Mouse (Mus musculus) hindbrain, embryonic 16.5 days (tissue): ENCODE measurements around the gene Klhl22. TPM values are rescaled to one million over a fixed set of nuclear protein-coding genes. Genes with fewer than 3 reads are reported as not detected.
A peak's percentile ranks its signal among the peaks of the same experiment; 100 is the strongest.

Experiments used
- ATAC-seq: fragments of 200-750 bp; cut with Nextera tagmentation; 2 replicates; pipeline ENCODE4 v1.8.0; 2017; ENCODE audit warnings: moderate TSS enrichment, moderate library complexity
- H3K27ac ChIP-seq: fragments of 300-500 bp; sonication (generic); 2 replicates; pipeline ENCODE4 v1.5.1; 2014; ENCODE audit warnings: low read depth, mild to moderate bottlenecking, control low read depth, low read length, moderate library complexity
- H3K27me3 ChIP-seq: fragments of 300-500 bp; sonication (generic); replicated peaks from 2 replicates; pipeline ENCODE4 v1.6.1; 2014; ENCODE audit warnings: low read length; ENCODE audit not compliant: control insufficient read depth, insufficient read depth
- H3K36me3 ChIP-seq: fragments of 300-500 bp; sonication (generic); 2 replicates; pipeline ENCODE4 v1.6.1; 2014; ENCODE audit warnings: mild to moderate bottlenecking, low read length, moderate library complexity, mixed read lengths; ENCODE audit not compliant: control insufficient read depth, insufficient read depth
- H3K4me1 ChIP-seq: fragments of 300-500 bp; sonication (generic); 2 replicates; pipeline ENCODE4 v1.6.1; 2014; ENCODE audit warnings: low read depth, low read length; ENCODE audit not compliant: control insufficient read depth, insufficient read depth
- H3K4me2 ChIP-seq: fragments of 300-500 bp; sonication (generic); 2 replicates; pipeline ENCODE4 v1.6.1; 2014; ENCODE audit warnings: mild to moderate bottlenecking, low read length, control low read depth, moderate library complexity
- H3K4me3 ChIP-seq: fragments of 300-500 bp; sonication (generic); 2 replicates; pipeline ENCODE4 v1.5.1; 2014; ENCODE audit warnings: mild to moderate bottlenecking, low read length, control low read depth, moderate library complexity
- H3K9ac ChIP-seq: fragments of 300-500 bp; sonication (generic); 2 replicates; pipeline ENCODE4 v1.6.1; 2014; ENCODE audit warnings: low read depth, mild to moderate bottlenecking, control low read depth, low read length, moderate library complexity
- H3K9me3 ChIP-seq: fragments of 300-500 bp; sonication (generic); 2 replicates; pipeline ENCODE4 v1.6.1; 2014; ENCODE audit warnings: mild to moderate bottlenecking, low read length, moderate library complexity; ENCODE audit not compliant: control insufficient read depth
- WGBS: fragments of 180-500 bp; shearing (Covaris S2); extraction: QIAGEN DNeasy Blood & Tissue Kit; methylation state at CpG from one replicate; pipeline ENCODE4 v1.1.7; 2014; 5-methylcytosine and 5-hydroxymethylcytosine counted together
- polyA plus RNA-seq: library from polyadenylated mRNA; unstranded; fragments of >200 nt; fragmentation: Nextera tagmentation; extraction: Ambion mirVana; gene quantifications from 2 replicates; pipeline ENCODE4 v1.2.1, GENCODE M21; 2015

The Klhl22 gene
- polyA plus RNA-seq, 1 experiment from 2014 or later: 90.2 TPM

- WGBS: 65% methylated on average over 4 of the region's 5 CpGs
- H3K9me3 ChIP-seq: no peaks in the 10 kb centered on the region
- no peak overlapping the region for H3K27ac ChIP-seq
- peaks cover 37% of the 10 kb centered on the region for H3K27me3 ChIP-seq
- H3K4me1 ChIP-seq: peaks cover 13% of the 10 kb centered on the region; the same call in 1 of the 2 replicates
- H3K4me2 ChIP-seq: no peak overlapping the region
- no peak for ATAC-seq
- H3K9ac ChIP-seq: no peak overlapping the region
- H3K36me3 ChIP-seq: peaks cover 9% of the 10 kb centered on the region
- no peak overlapping the region for H3K4me3 ChIP-seq
Observed at GRCm38 (mm10) chr16:17795643-17796042, 36.2 kb downstream of the Klhl22 start.

- H3K4me1 ChIP-seq: peaks cover 13% of the 10 kb centered on the region; the same call in 1 of the 2 replicates
- no peaks in the 10 kb centered on the region for H3K9me3 ChIP-seq
- no peak for ATAC-seq
- peaks cover 5% of the 10 kb centered on the region for H3K36me3 ChIP-seq
- H3K4me2 ChIP-seq: peak overlapping the region; percentile 89
- H3K27me3 ChIP-seq: peaks cover 46% of the 10 kb centered on the region
- H3K4me3 ChIP-seq: peak overlapping the region; percentile 54
- H3K9ac ChIP-seq: peak overlapping the region; percentile 70; the same call in 1 of the 2 replicates
- no peak overlapping the region for H3K27ac ChIP-seq
Observed at GRCm38 (mm10) chr16:17796519-17796918, 37.1 kb downstream of the Klhl22 start.

GRCm38 (mm10) chr16:17796971-17797811 lies 37.8 kb downstream of the Klhl22 start, which contains the start of gene Scarf2:
Scarf2 (plus strand) TSS chr16:17797282.
- Histone ChIP-seq H3K36me3 (peaks cover 2% of the 10 kb centered on the region; the same call in 1 of the 2 replicates), H3K27me3 (peaks cover 53% of the 10 kb centered on the region), H3K4me3 (peak within 1 kb of the TSS; percentile 54), H3K27ac (no peak within 1 kb of the TSS; the same call in 1 of the 2 replicates), H3K4me2 (peak within 1 kb of the TSS; percentile 89), H3K4me1 (peaks cover 14% of the 10 kb centered on the region), H3K9ac (peak within 1 kb of the TSS; percentile 70), H3K9me3 (no peaks in the 10 kb centered on the region)
- no peak for ATAC-seq
- WGBS: 1% methylated on average over 54 of the region's 81 CpGs

GRCm38 (mm10) chr16:17797812-17798311 lies 38.4 kb downstream of the Klhl22 start:
- ATAC-seq: no peak
- Histone ChIP-seq H3K9ac (peak overlapping the region; percentile 28; the same call in 1 of the 2 replicates), H3K9me3 (no peaks in the 10 kb centered on the region), H3K4me1 (peaks cover 21% of the 10 kb centered on the region), H3K36me3 (no peaks in the 10 kb centered on the region), H3K4me2 (peak overlapping the region; percentile 89), H3K27me3 (peaks cover 59% of the 10 kb centered on the region), H3K4me3 (peak overlapping the region; percentile 54), H3K27ac (no peak overlapping the region)
- WGBS: 3% methylated on average over 29 of the region's 29 CpGs

- no peak for ATAC-seq
- no peak overlapping the region for H3K27ac ChIP-seq
- WGBS: 2% methylated on average over 31 of the region's 45 CpGs
- H3K27me3 ChIP-seq: peaks cover 66% of the 10 kb centered on the region
- no peaks in the 10 kb centered on the region for H3K36me3 ChIP-seq
- peak overlapping the region; percentile 54 for H3K4me3 ChIP-seq
- peak overlapping the region; percentile 28; the same call in 1 of the 2 replicates for H3K9ac ChIP-seq
- H3K9me3 ChIP-seq: no peaks in the 10 kb centered on the region
- H3K4me2 ChIP-seq: peak overlapping the region; percentile 89
- peaks cover 28% of the 10 kb centered on the region for H3K4me1 ChIP-seq
Observed at GRCm38 (mm10) chr16:17798321-17799180, 39.1 kb downstream of the Klhl22 start.

- Histone ChIP-seq H3K9ac (no peak overlapping the region), H3K36me3 (no peaks in the 10 kb centered on the region), H3K4me1 (peaks cover 36% of the 10 kb centered on the region), H3K27ac (no peak overlapping the region), H3K9me3 (no peaks in the 10 kb centered on the region), H3K4me3 (no peak overlapping the region), H3K27me3 (peaks cover 70% of the 10 kb centered on the region), H3K4me2 (no peak overlapping the region)
- ATAC-seq: no peak
Observed at GRCm38 (mm10) chr16:17799584-17799983, 40.2 kb downstream of the Klhl22 start.

- H3K4me1 ChIP-seq: peaks cover 45% of the 10 kb centered on the region
Observed at GRCm38 (mm10) chr16:17801777-17802455, 42.5 kb downstream of the Klhl22 start.

GRCm38 (mm10) chr16:17802456-17802838 lies 43.0 kb downstream of the Klhl22 start:
- Histone ChIP-seq H3K9me3 (no peaks in the 10 kb centered on the region), H3K9ac (peak overlapping the region; percentile 55), H3K4me3 (peak overlapping the region; percentile 43), H3K36me3 (no peaks in the 10 kb centered on the region), H3K27me3 (peaks cover 63% of the 10 kb centered on the region), H3K27ac (no peak overlapping the region), H3K4me2 (peak overlapping the region; percentile 75), H3K4me1 (peaks cover 42% of the 10 kb centered on the region)
- ATAC-seq: no peak
- 6% methylated on average over 18 of the region's 18 CpGs for WGBS

More at GRCm38 (mm10) chr16:17801777-17802455, 42.5 kb downstream of the Klhl22 start:
- Histone ChIP-seq H3K4me2 (peak overlapping the region; percentile 75), H3K36me3 (no peaks in the 10 kb centered on the region), H3K27me3 (peaks cover 66% of the 10 kb centered on the region), H3K4me3 (no peak overlapping the region), H3K9me3 (no peaks in the 10 kb centered on the region), H3K27ac (no peak overlapping the region), H3K9ac (no peak overlapping the region)
- WGBS: 8% methylated on average over 7 of the region's 7 CpGs
- no peak for ATAC-seq
